In the genomic region with DNA sequence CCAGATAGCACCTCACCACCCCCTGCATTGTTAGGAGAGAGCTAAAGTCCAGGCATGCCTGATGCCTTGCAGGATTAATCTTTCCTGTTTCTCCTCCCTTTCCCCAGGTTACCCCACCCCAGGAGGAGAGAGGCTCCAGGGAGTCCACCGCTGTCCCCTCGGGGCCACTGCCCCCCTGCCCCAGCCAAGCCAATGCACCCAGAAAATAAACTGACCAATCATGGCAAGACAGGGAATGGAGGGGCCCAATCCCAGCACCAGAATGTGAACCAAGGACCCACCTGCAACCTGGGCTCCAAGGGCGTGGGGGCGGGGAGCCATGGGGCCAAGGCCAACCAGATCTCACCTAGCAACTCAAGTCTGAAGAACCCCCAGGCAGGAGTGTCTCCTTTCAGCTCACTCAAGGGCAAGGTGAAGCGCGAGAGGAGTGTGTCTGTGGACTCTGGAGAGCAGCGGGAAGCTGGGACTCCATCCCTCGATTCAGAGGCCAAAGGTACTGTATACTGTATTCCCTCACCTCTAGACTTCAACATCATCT, we compare ENCODE assay signal across 10 mouse cellular contexts. TPM values are rescaled to one million over a fixed set of nuclear protein-coding genes. Genes with fewer than 3 reads are reported as not detected.
DNase-seq lines count a peak whose midpoint lies in the region; ATAC-seq and TF ChIP-seq lines count a peak whose summit lies in the region.
"Had no signal": no experiment of that assay in that cellular context is flagged by ENCODE, and none has a peak within 500 bp of the region (broad histone marks: within the 10 kb centered on the region; RNA-seq: fewer than 3 reads in every experiment).

No protein-coding gene starts in this region.

- peak overlapping the region; percentile 83; the same call in 1 of the 2 replicates for H3K4me2 ChIP-seq in lung, embryonic 16.5 days (ENCODE audit: low read depth, low read length)
- no peak overlapping the region for H3K4me2 ChIP-seq in forebrain, embryonic 15.5 days (replicated peaks)
- H3K4me2 ChIP-seq in kidney, postnatal 0 days (ENCODE audit: low read length), result no peak overlapping the region
- peak overlapping the region; percentile 91 for H3K4me2 ChIP-seq in stomach, embryonic 14.5 days (replicated peaks; ENCODE audit: low read depth, low read length)

- no peaks in the 10 kb centered on the region for H3K9me3 ChIP-seq in lung, embryonic 16.5 days (ENCODE audit: control insufficient read depth, low read length)
- no peaks in the 10 kb centered on the region for H3K9me3 ChIP-seq in forebrain, embryonic 15.5 days
- no peaks in the 10 kb centered on the region for H3K9me3 ChIP-seq in kidney, postnatal 0 days (replicated peaks; ENCODE audit: low read length)
- no peaks in the 10 kb centered on the region for H3K9me3 ChIP-seq in stomach, embryonic 14.5 days (ENCODE audit: control insufficient read depth, low read depth, low read length)

- no peak for TF ChIP-seq CTCF in kidney, postnatal 0 days (IDR thresholded peaks at IDR 0.05; ENCODE audit: low read depth)

- H3K27me3 ChIP-seq in lung, embryonic 16.5 days (ENCODE audit: control insufficient read depth, insufficient read depth, low read depth, low read length), result no peaks in the 10 kb centered on the region
- no peaks in the 10 kb centered on the region for H3K27me3 ChIP-seq in forebrain, embryonic 15.5 days
- H3K27me3 ChIP-seq in kidney, postnatal 0 days (ENCODE audit: insufficient read depth, low read length), result no peaks in the 10 kb centered on the region
- no peaks in the 10 kb centered on the region for H3K27me3 ChIP-seq in stomach, embryonic 14.5 days (ENCODE audit: control insufficient read depth, insufficient read depth, low read length)

- H3K36me3 ChIP-seq in lung, embryonic 16.5 days (ENCODE audit: control insufficient read depth, insufficient read depth, low read length), result peaks cover 16% of the 10 kb centered on the region
- H3K36me3 ChIP-seq in forebrain, embryonic 15.5 days, result peaks cover 20% of the 10 kb centered on the region; the same call in 1 of the 2 replicates
- H3K36me3 ChIP-seq in kidney, postnatal 0 days (ENCODE audit: insufficient read depth, low read length), result peaks cover 11% of the 10 kb centered on the region; the same call in 1 of the 2 replicates
- H3K36me3 ChIP-seq in stomach, embryonic 14.5 days (ENCODE audit: control insufficient read depth, insufficient read depth, low read length), result peaks cover 34% of the 10 kb centered on the region

- H3K27ac ChIP-seq in lung, embryonic 16.5 days (ENCODE audit: low read length), result peak overlapping the region; percentile 5; the same call in 1 of the 2 replicates
- H3K27ac ChIP-seq in forebrain, embryonic 15.5 days (replicated peaks), result peak overlapping the region; percentile 89; the same call in 1 of the 2 replicates
- H3K27ac ChIP-seq in kidney, postnatal 0 days, result 0 out of 2 replicates have a peak overlapping the region, but pooled peaks have one; percentile 91
- H3K27ac ChIP-seq in stomach, embryonic 14.5 days (ENCODE audit: low read length), result peak overlapping the region; percentile 92; the same call in 1 of the 2 replicates

- H3K4me1 ChIP-seq in lung, embryonic 16.5 days (replicated peaks; ENCODE audit: control insufficient read depth, insufficient read depth, low read length), result peaks cover 62% of the 10 kb centered on the region
- H3K4me1 ChIP-seq in forebrain, embryonic 15.5 days, result peaks cover 70% of the 10 kb centered on the region
- peaks cover 43% of the 10 kb centered on the region for H3K4me1 ChIP-seq in kidney, postnatal 0 days (replicated peaks; ENCODE audit: insufficient read depth, low read length)
- peaks cover 50% of the 10 kb centered on the region for H3K4me1 ChIP-seq in stomach, embryonic 14.5 days (ENCODE audit: control insufficient read depth, insufficient read depth, low read length)

- intact Hi-C loops in left cerebral cortex, postnatal 10 days (cut with DNase I), result loop anchor here (2.0 kb wide), 1 partner anchor 22 kb away; no protein-coding TSS in a partner anchor

- DNase-seq in lung, postnatal 36 days, result no peak
- no peak for DNase-seq in kidney, postnatal 0 days (ENCODE audit: low spot score)
- DNase-seq in embryo, embryonic 9.5 days (ENCODE audit: extremely low spot score), result no peak
- DNase-seq in frontal cortex, postnatal 14 days (ENCODE audit: low spot score in 2 of 2), result no peak
- DNase-seq in left cerebral cortex, postnatal 10 days (ENCODE audit: extremely low spot score in 1 of 2, low spot score in 2 of 2), result no peak

- WGBS in lung, embryonic 16.5 days, result 42% methylated on average over 8 of the region's 8 CpGs
- 55% methylated on average over 8 of the region's 8 CpGs for WGBS in forebrain, embryonic 15.5 days
- WGBS in kidney, postnatal 0 days, result 61% methylated on average over 8 of the region's 8 CpGs
- 45% methylated on average over 8 of the region's 8 CpGs for WGBS in stomach, embryonic 14.5 days

- no peak overlapping the region for H3K4me3 ChIP-seq in lung, embryonic 16.5 days (ENCODE audit: low read length)
- H3K4me3 ChIP-seq in forebrain, embryonic 15.5 days, result no peak overlapping the region
- H3K4me3 ChIP-seq in kidney, postnatal 0 days (replicated peaks; ENCODE audit: low read depth, low read length), result no peak overlapping the region
- no peak overlapping the region for H3K4me3 ChIP-seq in stomach, embryonic 14.5 days (ENCODE audit: low read depth, low read length)
- H3K4me3 ChIP-seq: erythroblast, embryonic 14.5 days had no signal

- ATAC-seq in lung, embryonic 16.5 days (ENCODE audit: low read depth), result no peak
- ATAC-seq in forebrain, embryonic 15.5 days (replicated peaks), result no peak
- ATAC-seq in kidney, postnatal 0 days (replicated peaks; ENCODE audit: low FRiP score, low read depth), result no peak
- ATAC-seq in stomach, embryonic 14.5 days (ENCODE audit: insufficient number of reproducible peaks, insufficient read depth, low FRiP score, low read depth), result no peak

- no peak overlapping the region for H3K9ac ChIP-seq in lung, embryonic 16.5 days (ENCODE audit: low read length)
- H3K9ac ChIP-seq in forebrain, embryonic 15.5 days (replicated peaks), result no peak overlapping the region
- H3K9ac ChIP-seq in kidney, postnatal 0 days (ENCODE audit: low read depth, low read length), result 0 out of 2 replicates have a peak overlapping the region, but pooled peaks have one; percentile 62
- H3K9ac ChIP-seq in stomach, embryonic 14.5 days (replicated peaks; ENCODE audit: low read depth, low read length), result no peak overlapping the region

RNA-seq across cellular contexts. Expression of gene Bcl9l, which starts 18.1 kb away (rescaled TPM):
- polyA plus RNA-seq in lung, embryonic 16.5 days (2015; fragmentation: Nextera tagmentation; extraction: Ambion mirVana), result 14.1 and 16.1 TPM in 2 replicates
- 13.6 and 14.4 TPM in 2 replicates for polyA plus RNA-seq in forebrain, embryonic 15.5 days (2015; fragmentation: Nextera tagmentation; extraction: Ambion mirVana)
- 8.7 and 9.1 TPM in 2 replicates for polyA plus RNA-seq in kidney, postnatal 0 days (2015; fragmentation: Nextera tagmentation; extraction: Ambion mirVana)
- 15.4 and 16.3 TPM in 2 replicates for polyA plus RNA-seq in stomach, embryonic 14.5 days (2014; fragmentation: Nextera tagmentation; extraction: Ambion mirVana)
- total RNA-seq in left cerebral cortex, postnatal 10 days (2021), result 10 to 100 TPM; 85.4 to 98.1 TPM

RNA-seq across cellular contexts. Expression of gene Upk2, which starts 45.9 kb away (rescaled TPM):
- 1.8 and 2.0 TPM in 2 replicates for polyA plus RNA-seq in lung, embryonic 16.5 days (2015; fragmentation: Nextera tagmentation; extraction: Ambion mirVana)
- not detected in 2 replicates for polyA plus RNA-seq in forebrain, embryonic 15.5 days (2015; fragmentation: Nextera tagmentation; extraction: Ambion mirVana)
- polyA plus RNA-seq in kidney, postnatal 0 days (2015; fragmentation: Nextera tagmentation; extraction: Ambion mirVana), result 19.9 and 27.8 TPM in 2 replicates
- polyA plus RNA-seq in stomach, embryonic 14.5 days (2014; fragmentation: Nextera tagmentation; extraction: Ambion mirVana), result 25.9 and 26.4 TPM in 2 replicates
- total RNA-seq in left cerebral cortex, postnatal 10 days (2021), result not detected
- polyA plus RNA-seq: erythroblast, embryonic 14.5 days; liver, embryonic 16.5 days had no signal

RNA-seq across cellular contexts. Expression of gene Foxr1, which starts 59.8 kb away (rescaled TPM):
- not detected in 2 replicates for polyA plus RNA-seq in lung, embryonic 16.5 days (2015; fragmentation: Nextera tagmentation; extraction: Ambion mirVana)
- not detected in 2 replicates for polyA plus RNA-seq in forebrain, embryonic 15.5 days (2015; fragmentation: Nextera tagmentation; extraction: Ambion mirVana)
- polyA plus RNA-seq in kidney, postnatal 0 days (2015; fragmentation: Nextera tagmentation; extraction: Ambion mirVana), result not detected in 2 replicates
- polyA plus RNA-seq in stomach, embryonic 14.5 days (2014; fragmentation: Nextera tagmentation; extraction: Ambion mirVana), result not detected in 2 replicates
- total RNA-seq in left cerebral cortex, postnatal 10 days (2021), result not detected
- polyA plus RNA-seq: erythroblast, embryonic 14.5 days; liver, embryonic 16.5 days had no signal

Comparison
In these comparisons a context has a peak if more than half of its experiments do, and no peak if none do; other contexts are left out.
1. H3K27ac ChIP-seq: peak in every context shown above with its lines; median percentile 92 in stomach, embryonic 14.5 days; 91 in kidney, postnatal 0 days; 89 in forebrain, embryonic 15.5 days; 5 in lung, embryonic 16.5 days.
2. H3K4me2 ChIP-seq: peak in lung, embryonic 16.5 days (single experiment) and stomach, embryonic 14.5 days (single experiment); none in forebrain, embryonic 15.5 days (single experiment) and kidney, postnatal 0 days (single experiment).